24 mouse cellular contexts compared by ENCODE assay signal in the genomic region with DNA sequence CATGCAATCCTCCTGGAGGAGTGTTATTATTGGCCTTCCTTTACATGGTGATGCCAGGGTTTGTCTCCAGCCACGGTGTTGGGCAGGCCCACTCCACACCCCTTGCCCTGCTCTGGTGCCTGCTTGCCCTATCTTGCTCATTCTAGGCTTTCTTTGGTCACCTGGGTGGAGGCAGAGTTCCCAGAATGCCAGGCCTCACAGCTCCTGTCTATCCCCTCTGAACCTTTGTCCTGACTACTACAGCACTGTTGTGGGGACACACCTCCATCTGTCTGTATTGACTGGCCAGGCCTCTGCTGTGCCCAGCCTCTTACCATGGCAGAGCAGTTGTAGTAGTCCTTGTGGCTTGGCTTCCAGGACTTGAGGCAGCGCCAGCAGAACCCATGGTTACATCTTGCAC. TPM values are rescaled to one million over a fixed set of nuclear protein-coding genes. Genes with fewer than 3 reads are reported as not detected.
"Had no signal": no experiment of that assay in that cellular context is flagged by ENCODE, and none has a peak within 500 bp of the region (broad histone marks: within the 10 kb centered on the region; RNA-seq: fewer than 3 reads in every experiment).

No protein-coding gene starts in this region.

- H3K4me3 ChIP-seq: gastrocnemius, adult 2 months; heart, embryonic 10.5 days; heart, embryonic 12.5 days; hindbrain, embryonic 10.5 days; hindbrain, embryonic 12.5 days; intestine, embryonic 15.5 days; layer of hippocampus, adult 2 months; left cerebral cortex, adult 2 months; limb, embryonic 10.5 days; limb, embryonic 12.5 days; liver, embryonic 15.5 days had no signal

- DNase-seq: gastrocnemius, adult 2 months; gastrocnemius, postnatal 10 days; gastrocnemius, postnatal 25 days; heart, adult 18-20 months; heart, postnatal 10 days; heart, postnatal 4 days; liver; liver, postnatal 0 days had no signal

- H3K9me3 ChIP-seq: heart, embryonic 10.5 days; heart, embryonic 12.5 days; hindbrain, embryonic 10.5 days; hindbrain, embryonic 12.5 days; intestine, embryonic 15.5 days; limb, embryonic 10.5 days; limb, embryonic 12.5 days; liver, embryonic 15.5 days had no signal

- H3K9ac ChIP-seq: heart, embryonic 12.5 days; hindbrain, embryonic 12.5 days; hindbrain, embryonic 14.5 days; intestine, embryonic 15.5 days; limb, embryonic 12.5 days; liver, embryonic 15.5 days; liver, postnatal 0 days had no signal

- H3K27me3 ChIP-seq: hindbrain, embryonic 12.5 days; intestine, embryonic 15.5 days; limb, embryonic 12.5 days; liver, embryonic 15.5 days had no signal

- H3K27ac ChIP-seq: gastrocnemius, adult 2 months; heart, embryonic 10.5 days; hindbrain, embryonic 10.5 days; hindbrain, embryonic 12.5 days; hindbrain, embryonic 14.5 days; intestine, embryonic 15.5 days; kidney, postnatal 0 days; layer of hippocampus, adult 2 months; left cerebral cortex, adult 2 months; limb, embryonic 10.5 days; limb, embryonic 12.5 days; liver, embryonic 15.5 days had no signal

- H3K4me1 ChIP-seq: heart, embryonic 10.5 days; heart, embryonic 12.5 days had no signal

- H3K4me2 ChIP-seq: heart, embryonic 12.5 days; hindbrain, embryonic 12.5 days; hindbrain, embryonic 14.5 days; intestine, embryonic 15.5 days; limb, embryonic 12.5 days; liver, embryonic 11.5 days; liver, embryonic 15.5 days had no signal

- ATAC-seq: hindbrain, embryonic 16.5 days; inflammation-experienced regulatory T-cells, adult 6 months; intestine, embryonic 15.5 days; intestine, postnatal 0 days; liver, postnatal 0 days had no signal

- H3K36me3 ChIP-seq: intestine, embryonic 15.5 days had no signal

RNA-seq across cellular contexts. Expression of gene Ttbk1, which starts 15.3 kb away (rescaled TPM):
- polyA plus RNA-seq: liver, postnatal 0 days had no signal
